Mouse (Mus musculus) megakaryocyte-erythroid progenitor cell, adult 5-6 weeks (primary cell): ENCODE data around the gene Emc3. TPM values are rescaled to one million over a fixed set of nuclear protein-coding genes. Genes with fewer than 3 reads are reported as not detected.
A peak's percentile ranks its signal among the peaks of the same experiment; 100 is the strongest.

Experiments used
- ATAC-seq: replicated peaks from 2 replicates; pipeline ENCODE4 v1.8.0; 2016; ENCODE audit warnings: mild to moderate bottlenecking, inconsistent platforms; ENCODE audit not compliant: severe bottlenecking, poor library complexity, low FRiP score, low TSS enrichment
- total RNA-seq, 2 experiments: library from RNA; stranded (forward) in 1 of 2; stranded (reverse) in 1 of 2; fragments of 200-1000, 215-1000 nt in 1 of 2; fragments of >200 nt in 1 of 2; fragmentation: Nextera tagmentation in 1 of 2; gene quantifications; 2 replicates each; pipeline ENCODE4 v1.2.3; 2014 to 2017

Gene Emc3
- total RNA-seq (2014; fragmentation: Nextera tagmentation): 49.4 and 61.7 TPM in 2 replicates
- 28.3 and 43.9 TPM in 2 replicates for total RNA-seq (2017)

GRCm38 (mm10) chr6:113530932-113531839 lies at the start of gene Emc3, which contains the start of gene Fancd2:
Gene Emc3, minus strand, starts transcription at chr6:113531652.
Gene Fancd2, plus strand, starts transcription at chr6:113531682.
- peak; percentile 87 for ATAC-seq

GRCm38 (mm10) chr6:113579306-113579705 lies 47.9 kb upstream of the Emc3 start:
- ATAC-seq: no peak

- ATAC-seq: no peak
Measured at GRCm38 (mm10) chr6:113576044-113576443, 44.6 kb upstream of the Emc3 start.

- no peak for ATAC-seq
Measured at GRCm38 (mm10) chr6:113564557-113564956, 33.1 kb upstream of the Emc3 start.

GRCm38 (mm10) chr6:113559736-113560135 lies 28.3 kb upstream of the Emc3 start:
- ATAC-seq: no peak

GRCm38 (mm10) chr6:113543906-113544481 lies 12.5 kb upstream of the Emc3 start:
- peak; percentile 84 for ATAC-seq

- ATAC-seq: no peak
Measured at GRCm38 (mm10) chr6:113541610-113542009, 10.2 kb upstream of the Emc3 start.

- no peak for ATAC-seq
Measured at GRCm38 (mm10) chr6:113534886-113535285, 3.4 kb upstream of the Emc3 start.

- no peak for ATAC-seq
Measured at GRCm38 (mm10) chr6:113531840-113532404, 470 bp upstream of the Emc3 start.

GRCm38 (mm10) chr6:113523420-113523819 lies 8.0 kb downstream of the Emc3 start:
- no peak for ATAC-seq

- no peak for ATAC-seq
Measured at GRCm38 (mm10) chr6:113522310-113522709, 9.1 kb downstream of the Emc3 start.

- ATAC-seq: peak; percentile 52
Measured at GRCm38 (mm10) chr6:113517434-113518080, 13.9 kb downstream of the Emc3 start.

- peak; percentile 75 for ATAC-seq
Measured at GRCm38 (mm10) chr6:113514600-113514999, 16.9 kb downstream of the Emc3 start.

GRCm38 (mm10) chr6:113513944-113514343 lies 17.5 kb downstream of the Emc3 start:
- no peak for ATAC-seq

- ATAC-seq: 0 out of 2 replicates have a peak, but pooled peaks have one; percentile 4
Measured at GRCm38 (mm10) chr6:113508947-113509280, 22.5 kb downstream of the Emc3 start.

GRCm38 (mm10) chr6:113508272-113508946 lies 23.0 kb downstream of the Emc3 start:
- ATAC-seq: peak; percentile 77

GRCm38 (mm10) chr6:113507130-113507529 lies 24.3 kb downstream of the Emc3 start:
- no peak for ATAC-seq

- no peak for ATAC-seq
Measured at GRCm38 (mm10) chr6:113505689-113506088, 25.8 kb downstream of the Emc3 start.

GRCm38 (mm10) chr6:113502801-113503200 lies 28.7 kb downstream of the Emc3 start:
- no peak for ATAC-seq
